Mouse (Mus musculus) brain, embryonic 14.5 days (tissue): Measurements from ENCODE around the gene Spag6. TPM values are rescaled to one million over a fixed set of nuclear protein-coding genes. Genes with fewer than 3 reads are reported as not detected.

Experiments
- DNase-seq: peaks from one replicate; pipeline ENCODE4 v3.0.0-alpha.2; 2011; ENCODE audit warnings: low read depth
- CTCF ChIP-seq: fragments of 200-500 bp; IDR thresholded peaks from 2 replicates; pipeline ENCODE4 v1.5.1; 2012; ENCODE audit warnings: inconsistent platforms, mild to moderate bottlenecking, moderate library complexity, borderline replicate concordance; ENCODE audit not compliant: insufficient read depth, insufficient read length; ENCODE audit errors: extremely low read depth
- POLR2A ChIP-seq: fragments of 200-500 bp; IDR thresholded peaks from 2 replicates; pipeline ENCODE4 v1.6.1; 2012; ENCODE audit warnings: mild to moderate bottlenecking, inconsistent platforms, borderline replicate concordance; ENCODE audit not compliant: poor library complexity, insufficient read depth, insufficient read length, severe bottlenecking; ENCODE audit errors: extremely low read depth
- polyA plus RNA-seq: library from polyadenylated mRNA; depleted of rRNA; stranded (reverse); fragments of >200 nt; gene quantifications from 2 replicates; pipeline ENCODE4 v1.2.3, GENCODE M21; 2012

Gene Spag6
- polyA plus RNA-seq, 1 experiment = 0.12 TPM

DNA sequence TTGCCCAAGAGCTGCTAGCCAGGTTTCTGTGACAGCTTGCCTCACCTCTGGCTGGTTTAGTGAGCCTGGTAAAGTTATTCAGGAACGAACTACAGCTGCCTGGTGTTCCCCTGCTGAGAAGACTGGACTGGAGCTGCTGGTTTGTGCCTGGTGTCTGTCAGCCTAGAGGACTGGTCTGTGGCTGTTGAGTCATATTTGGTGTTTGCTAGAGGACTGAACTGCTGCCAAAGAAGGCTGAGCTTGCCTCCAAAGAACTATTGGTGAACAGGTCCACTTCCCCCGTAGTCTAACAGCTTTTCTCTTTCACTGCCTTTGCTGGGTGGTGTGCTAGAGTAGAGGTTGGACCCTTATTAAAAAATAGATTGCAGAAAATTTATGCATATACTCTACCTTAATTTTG, 19.2 kb downstream of the Spag6 start:
- TF ChIP-seq CTCF (no peak), POLR2A (no peak)
- no peak for DNase-seq

DNA sequence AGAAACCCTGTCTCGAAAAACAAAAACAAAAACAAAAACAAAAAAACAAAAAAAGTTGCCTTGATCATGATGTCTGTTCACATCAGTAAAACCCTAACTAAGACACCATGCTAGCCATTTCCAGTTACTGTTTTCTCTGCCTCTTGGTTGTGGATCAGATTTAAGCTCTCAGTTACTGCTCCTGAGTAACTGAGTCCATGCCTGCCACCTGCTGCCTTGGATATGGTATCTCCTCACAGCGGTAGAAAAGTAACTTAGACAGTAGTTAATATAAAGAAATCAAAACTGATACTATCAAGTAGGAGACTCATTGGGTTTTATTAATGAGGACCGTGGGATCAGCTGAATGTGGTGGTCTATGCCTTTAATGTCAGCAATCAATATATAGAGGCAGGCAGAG, 20.5 kb downstream of the Spag6 start:
- no peak for TF ChIP-seq POLR2A
- no peak for TF ChIP-seq CTCF
- DNase-seq = no peak

DNA sequence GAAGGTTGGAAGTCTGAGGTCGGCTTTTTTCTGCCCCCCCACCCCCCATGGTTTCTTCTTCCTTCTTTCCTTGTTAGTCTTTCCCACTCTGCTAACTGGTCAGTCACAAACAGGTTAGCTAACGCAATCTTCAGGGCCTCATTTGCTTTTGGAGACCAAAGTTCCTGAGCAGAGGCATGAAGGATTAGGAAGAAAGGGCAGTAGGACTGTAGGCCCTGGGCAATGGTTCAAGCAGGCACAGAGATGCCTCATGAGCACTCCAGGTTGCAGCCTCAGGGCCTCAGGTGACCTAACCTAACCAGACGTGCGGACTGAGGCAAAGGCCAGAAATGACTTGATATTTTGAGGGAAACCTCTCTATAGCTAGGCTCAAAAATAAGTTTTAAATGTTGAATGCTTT, 24.7 kb downstream of the Spag6 start:
- TF ChIP-seq POLR2A = no peak
- no peak for TF ChIP-seq CTCF
- DNase-seq = no peak

GRCm38 (mm10) chr2:18722208-18722830, 28.5 kb downstream of the Spag6 start:
- peak; percentile 74 for DNase-seq
- TF ChIP-seq CTCF = no peak
- TF ChIP-seq POLR2A = no peak

DNA sequence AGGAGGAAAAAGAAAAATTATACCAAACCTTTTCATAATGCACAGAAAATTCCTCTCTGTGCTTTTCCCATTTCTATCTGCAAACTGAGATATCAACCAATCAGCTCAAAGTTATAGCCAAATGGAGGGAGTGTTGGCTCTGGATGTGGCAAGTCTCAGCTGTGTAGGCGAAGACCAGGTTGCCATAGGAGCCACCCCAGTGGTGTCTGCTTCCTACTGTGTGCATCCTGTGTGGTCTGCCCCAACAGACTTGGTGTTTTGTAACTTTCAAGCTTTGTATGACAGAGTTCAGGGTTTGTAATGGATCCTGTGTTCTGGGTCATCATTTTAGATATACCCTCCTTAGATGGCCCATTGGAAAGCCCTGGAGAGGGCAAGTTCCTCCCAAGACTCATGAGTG, 30.6 kb downstream of the Spag6 start:
- TF ChIP-seq POLR2A = no peak

DNA sequence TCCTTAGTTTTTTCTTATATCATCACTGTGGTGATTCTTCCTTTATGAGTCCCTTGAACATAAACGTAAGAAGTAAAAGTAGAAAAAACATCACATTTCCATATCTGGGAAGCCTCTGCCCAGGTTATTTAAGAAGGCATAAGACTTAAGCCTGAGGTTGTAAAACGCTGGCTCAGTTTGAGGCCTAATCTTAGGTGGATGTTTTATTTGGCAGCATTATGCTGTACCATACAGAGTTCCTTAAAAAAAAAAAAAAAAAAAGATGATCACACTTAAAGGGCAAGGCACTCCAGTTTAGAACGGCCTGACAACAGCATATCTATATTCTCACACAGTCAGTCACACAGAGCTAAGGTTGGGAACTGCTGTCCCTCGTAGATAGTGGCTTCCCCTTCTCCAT, 32.0 kb downstream of the Spag6 start:
- DNase-seq = no peak
- no peak for TF ChIP-seq POLR2A
- TF ChIP-seq CTCF = no peak

More for the DNA sequence above, 30.6 kb downstream of the Spag6 start:
- DNase-seq = no peak

DNA sequence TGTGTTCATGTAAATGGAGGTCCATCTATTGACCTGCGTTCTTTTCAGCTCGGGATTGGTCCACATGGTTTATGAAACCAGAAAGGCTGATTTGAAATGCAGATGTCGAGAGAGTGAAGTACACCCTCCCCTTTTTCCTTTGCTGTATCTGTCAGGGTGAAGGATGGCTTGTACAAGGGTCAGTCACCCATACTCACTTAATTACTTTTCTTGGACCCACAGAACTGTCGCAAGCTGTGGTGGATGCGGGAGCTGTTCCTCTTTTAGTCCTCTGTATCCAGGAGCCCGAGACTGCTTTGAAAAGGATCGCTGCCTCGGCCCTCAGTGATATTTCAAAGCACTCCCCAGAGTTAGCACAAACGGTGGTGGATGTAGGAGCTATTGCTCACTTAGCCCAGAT, 37.9 kb downstream of the Spag6 start:
- peak; percentile 85 for DNase-seq
- TF ChIP-seq CTCF (no peak), POLR2A (no peak)

DNA sequence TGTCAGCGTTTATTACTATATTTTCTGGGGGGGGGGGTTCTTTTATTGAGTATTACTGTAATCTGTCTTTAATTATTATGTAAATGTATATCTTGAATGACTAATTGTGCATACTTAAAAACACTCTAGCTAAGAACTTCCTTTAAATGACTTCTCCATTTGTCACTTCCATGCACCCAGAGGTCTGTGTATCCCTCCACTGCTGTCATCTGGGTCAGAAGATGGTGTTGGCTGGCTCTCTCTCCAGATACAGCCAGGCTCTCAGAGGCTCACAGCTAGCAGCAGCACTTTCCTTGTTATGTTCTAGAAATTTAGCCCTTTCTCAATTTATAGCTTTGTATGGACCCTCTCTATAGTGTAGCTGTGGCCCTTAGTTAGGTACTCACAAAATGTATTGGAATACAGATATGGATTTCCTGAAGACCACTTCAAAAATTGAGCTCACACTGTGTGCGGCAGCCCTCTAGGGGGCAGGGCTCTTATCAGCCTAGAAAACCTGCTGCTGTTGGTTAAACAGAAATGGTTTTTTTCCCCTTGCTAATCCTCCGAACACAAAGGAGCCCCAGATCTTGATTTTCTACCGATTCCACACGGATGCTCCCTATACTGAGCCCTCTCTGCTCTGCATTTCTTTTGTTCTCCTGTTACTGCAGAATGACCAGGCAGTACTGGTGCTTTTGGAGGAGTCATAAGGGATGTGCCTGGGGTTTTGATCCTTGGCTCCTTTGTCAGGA, 40.7 kb downstream of the Spag6 start:
- TF ChIP-seq POLR2A (no peak), CTCF (peak; percentile 34; the same call in 1 of the 2 replicates)
- peak; percentile 50 for DNase-seq

DNA sequence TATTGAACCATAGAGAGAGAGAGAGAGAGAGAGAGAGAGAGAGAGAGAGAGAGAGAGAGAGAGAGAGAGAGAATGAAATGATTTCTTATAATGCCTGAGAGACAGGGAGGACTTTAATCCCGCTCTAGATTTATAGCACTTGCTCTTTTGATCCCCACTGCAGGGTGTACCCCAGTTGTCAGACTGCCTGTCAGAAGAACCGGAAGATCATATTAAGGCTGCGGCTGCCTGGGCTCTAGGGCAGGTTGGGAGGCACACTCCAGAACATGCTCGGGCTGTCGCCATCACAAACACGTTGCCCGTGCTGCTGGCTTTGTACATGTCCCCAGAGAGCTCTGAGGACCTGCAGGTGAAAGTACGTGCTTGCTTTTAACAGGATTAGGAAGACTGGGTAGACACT, 43.2 kb downstream of the Spag6 start:
- TF ChIP-seq CTCF = no peak
- TF ChIP-seq POLR2A = no peak
- DNase-seq = peak; percentile 24

GRCm38 (mm10) chr2:18739216-18739615, 45.4 kb downstream of the Spag6 start:
- DNase-seq = peak; percentile 83
- no peak for TF ChIP-seq POLR2A
- no peak for TF ChIP-seq CTCF

DNA sequence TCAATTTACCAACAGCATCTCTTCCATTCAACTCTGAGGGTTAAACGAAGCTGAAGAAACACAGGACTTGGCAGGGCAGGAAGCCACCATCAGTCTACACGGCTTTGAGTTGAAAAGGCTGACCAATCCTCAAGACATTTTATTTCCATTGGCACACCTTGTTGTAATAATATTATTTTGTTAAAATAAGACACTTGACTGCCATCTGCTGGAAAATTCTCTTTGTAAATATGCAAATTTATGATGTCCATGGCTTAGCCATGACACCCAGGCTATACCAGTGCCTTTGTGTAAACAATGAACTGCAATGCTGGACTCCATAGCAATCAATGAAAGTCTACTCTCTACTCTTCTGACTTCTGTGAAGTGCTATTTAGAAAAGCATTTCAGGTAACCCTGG, 62.3 kb downstream of the Spag6 start:
- DNase-seq = no peak
- TF ChIP-seq CTCF (no peak), POLR2A (no peak)

DNA sequence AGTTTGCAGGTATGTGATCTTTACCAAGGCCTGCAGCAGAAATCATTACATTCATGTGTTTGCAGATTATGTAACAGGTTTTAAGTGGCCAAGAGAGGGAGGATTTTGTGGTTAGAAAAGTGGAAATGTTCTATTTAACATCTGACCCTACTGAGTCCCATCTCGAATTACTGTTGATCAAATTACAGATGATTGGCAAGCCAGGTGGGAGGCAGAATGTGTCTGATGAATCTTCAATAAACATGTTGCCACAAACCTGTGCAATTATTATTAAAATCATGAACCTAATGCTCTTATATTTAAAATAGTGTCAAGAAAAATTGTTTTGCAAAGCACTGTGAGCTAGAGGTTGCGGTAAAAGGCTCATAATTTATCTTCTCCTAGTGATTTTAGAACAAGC, 71.0 kb downstream of the Spag6 start:
- no peak for TF ChIP-seq CTCF
- no peak for TF ChIP-seq POLR2A
- no peak for DNase-seq

GRCm38 (mm10) chr2:18765481-18766249, 71.8 kb downstream of the Spag6 start:
- no peak for DNase-seq
- TF ChIP-seq CTCF = no peak
- TF ChIP-seq POLR2A = no peak
